Mouse (Mus musculus) heart, embryonic 11.5 days (tissue): Measurements from ENCODE around the gene Edaradd. TPM values are rescaled to one million over a fixed set of nuclear protein-coding genes. Genes with fewer than 3 reads are reported as not detected.

Experiments used
- ATAC-seq: fragments of 200-750 bp; cut with Nextera tagmentation; replicated peaks from 2 replicates; pipeline ENCODE4 v1.8.0; 2017; ENCODE audit warnings: moderate library complexity; ENCODE audit not compliant: insufficient number of reproducible peaks, low FRiP score, low TSS enrichment
- H3K27ac ChIP-seq: fragments of 300-500 bp; sonication (generic); 2 replicates; pipeline ENCODE4 v1.5.1; 2014; ENCODE audit warnings: mild to moderate bottlenecking, low read depth, low read length
- H3K27me3 ChIP-seq: fragments of 300-500 bp; sonication (generic); 2 replicates; pipeline ENCODE4 v1.6.1; 2014; ENCODE audit warnings: mild to moderate bottlenecking, low read length, mixed read lengths; ENCODE audit not compliant: control insufficient read depth, insufficient read depth
- H3K36me3 ChIP-seq: fragments of 300-500 bp; sonication (generic); 2 replicates; pipeline ENCODE4 v1.6.1; 2014; ENCODE audit warnings: mild to moderate bottlenecking, low read length, moderate library complexity, mixed read lengths; ENCODE audit not compliant: control insufficient read depth, insufficient read depth
- H3K4me1 ChIP-seq: fragments of 300-500 bp; sonication (generic); 2 replicates; pipeline ENCODE4 v1.6.1; 2014; ENCODE audit warnings: low read length; ENCODE audit not compliant: control insufficient read depth, insufficient read depth
- H3K4me2 ChIP-seq: fragments of 300-500 bp; sonication (generic); 2 replicates; pipeline ENCODE4 v1.6.1; 2014; ENCODE audit warnings: mild to moderate bottlenecking, moderate library complexity
- H3K4me3 ChIP-seq: fragments of 300-500 bp; sonication (generic); 2 replicates; pipeline ENCODE4 v1.5.1; 2014; ENCODE audit warnings: low read depth, low read length
- H3K9ac ChIP-seq: fragments of 300-500 bp; sonication (generic); 2 replicates; pipeline ENCODE4 v1.6.1; 2014; ENCODE audit warnings: mild to moderate bottlenecking, low read depth, low read length, moderate library complexity
- H3K9me3 ChIP-seq: fragments of 300-500 bp; sonication (generic); replicated peaks from 2 replicates; pipeline ENCODE4 v1.6.1; 2016; ENCODE audit warnings: low read length; ENCODE audit not compliant: control insufficient read depth
- WGBS: fragments of 180-500 bp; shearing (Covaris S2); extraction: QIAGEN DNeasy Blood & Tissue Kit; methylation state at CpG from one replicate; pipeline ENCODE4 v1.1.7; 2014; ENCODE audit not compliant: insufficient replicate concordance; 5-methylcytosine and 5-hydroxymethylcytosine counted together
- polyA plus RNA-seq: library from polyadenylated mRNA; unstranded; fragments of >200 nt; fragmentation: Nextera tagmentation; extraction: Ambion mirVana; gene quantifications from 2 replicates; pipeline ENCODE4 v1.2.1, GENCODE M21; 2014

Edaradd gene
- 0.59 and 0.72 TPM in 2 replicates for polyA plus RNA-seq

DNA sequence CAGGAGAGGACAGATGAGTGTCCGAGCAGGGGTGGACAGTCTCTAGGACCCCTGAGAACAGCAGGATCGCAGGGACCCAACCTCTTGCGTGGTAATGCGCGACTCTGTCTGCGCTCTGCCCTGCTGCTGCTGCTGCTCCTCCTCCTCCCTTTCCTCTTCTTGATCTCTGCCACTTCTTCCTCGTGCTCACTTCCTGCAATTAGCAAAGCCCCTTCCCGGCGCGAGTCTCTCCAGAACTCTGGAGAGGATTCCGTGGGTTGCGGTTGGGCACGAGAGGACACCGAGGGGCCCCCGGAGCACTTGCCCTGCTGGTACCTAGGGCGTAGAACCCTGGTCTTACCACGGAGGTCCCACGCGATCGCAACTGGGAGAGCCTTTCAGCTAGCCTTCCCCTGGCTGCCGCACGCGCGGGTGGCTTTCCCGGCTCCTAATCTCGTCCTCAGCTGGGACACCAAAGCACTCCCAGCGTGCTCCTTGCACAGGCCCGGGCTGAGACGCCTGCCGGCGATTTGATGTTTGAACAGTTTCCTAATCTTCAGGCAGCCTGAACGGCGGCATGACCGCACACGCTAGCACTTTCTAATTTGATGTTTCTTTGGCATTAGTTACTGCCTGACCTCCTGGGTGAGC, at the start of gene Edaradd:
TSS of gene Edaradd (minus strand) at position 484 of the 630 bp plus-strand sequence.
- Histone ChIP-seq H3K27ac (no peak within 1 kb of the TSS), H3K9me3 (no peaks in the 10 kb centered on the region), H3K4me3 (peak within 1 kb of the TSS; percentile 55), H3K36me3 (no peaks in the 10 kb centered on the region), H3K4me2 (peak within 1 kb of the TSS; percentile 92), H3K9ac (peak within 1 kb of the TSS; percentile 62), H3K4me1 (peaks cover 2% of the 10 kb centered on the region; the same call in 1 of the 2 replicates), H3K27me3 (peaks cover 15% of the 10 kb centered on the region)
- peak; percentile 65 for ATAC-seq
- WGBS, result under 1% methylated on average over 35 of the region's 35 CpGs

DNA sequence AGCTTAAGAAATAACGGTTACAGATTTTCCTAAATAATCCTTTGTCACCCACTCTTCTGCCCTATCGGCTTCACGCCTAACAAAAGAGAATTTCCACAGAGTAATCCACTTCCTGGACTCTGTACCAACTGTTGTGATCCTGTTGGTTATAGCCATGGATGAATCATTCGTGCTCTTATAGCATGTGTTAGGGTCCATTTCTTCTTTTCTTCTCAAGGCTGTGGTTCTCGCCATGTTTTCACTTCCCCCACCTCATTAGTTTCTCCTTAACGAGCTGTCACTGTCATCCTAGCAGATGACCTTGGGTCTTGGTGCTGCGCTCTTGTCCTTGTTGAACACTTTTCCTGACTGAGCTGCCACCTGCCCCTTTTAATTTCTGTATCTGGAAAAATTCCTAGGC, 49.5 kb upstream of the Edaradd start:
- Histone ChIP-seq H3K9ac (no peak overlapping the region), H3K27me3 (peaks cover 4% of the 10 kb centered on the region; the same call in 1 of the 2 replicates), H3K9me3 (no peaks in the 10 kb centered on the region), H3K27ac (no peak overlapping the region), H3K4me3 (no peak overlapping the region), H3K4me1 (peaks cover 3% of the 10 kb centered on the region; the same call in 1 of the 2 replicates), H3K4me2 (no peak overlapping the region), H3K36me3 (no peaks in the 10 kb centered on the region)
- 75% methylated on average over 7 of the region's 7 CpGs for WGBS
- ATAC-seq, result no peak

DNA sequence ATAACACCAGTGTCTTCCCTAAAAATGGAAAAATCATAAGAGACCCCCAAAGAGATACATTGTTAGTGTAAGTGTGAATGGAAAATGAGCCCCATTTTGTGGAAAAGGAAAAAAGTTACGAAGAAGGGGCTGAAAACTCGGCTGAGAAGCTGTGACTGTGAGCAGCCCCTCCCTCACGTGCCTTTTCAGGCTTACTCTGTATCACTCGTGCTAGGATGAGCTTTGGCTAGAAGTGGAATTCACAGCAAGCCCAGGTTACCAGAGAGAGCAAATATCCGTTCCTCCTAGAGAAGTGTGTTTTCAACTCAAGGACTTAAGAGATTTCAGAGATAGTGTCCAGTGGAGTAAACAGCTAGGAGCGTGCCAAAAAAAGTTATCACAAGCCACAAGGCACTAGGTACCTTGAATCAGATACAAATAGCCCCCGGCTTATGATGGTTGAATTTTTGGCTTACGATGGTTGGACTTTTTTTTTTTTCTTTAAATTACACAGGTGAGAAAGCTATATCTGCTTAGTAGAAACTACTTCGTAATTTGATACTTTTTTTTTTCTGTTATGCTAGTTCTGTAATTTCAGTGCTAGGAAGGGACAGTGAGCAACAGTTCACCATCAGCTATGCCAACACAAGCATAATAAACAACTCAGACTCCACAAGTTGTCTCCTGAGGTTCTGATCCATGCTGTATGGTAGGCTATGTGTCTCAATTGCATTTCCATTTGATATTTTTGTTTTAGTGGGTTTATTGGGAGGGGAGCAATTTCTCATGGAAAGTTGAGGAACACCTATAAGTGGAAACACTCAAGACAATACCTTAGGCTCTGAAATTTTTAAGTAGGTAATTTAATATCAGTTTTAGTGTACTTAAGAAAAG, 48.6 kb upstream of the Edaradd start:
- H3K27ac ChIP-seq, result no peak overlapping the region
- H3K4me1 ChIP-seq, result peaks cover 3% of the 10 kb centered on the region; the same call in 1 of the 2 replicates
- 59% methylated on average over 9 of the region's 9 CpGs for whole genome bisulfite sequencing
- no peaks in the 10 kb centered on the region for H3K9me3 ChIP-seq
- no peak overlapping the region for H3K9ac ChIP-seq
- H3K4me3 ChIP-seq, result no peak overlapping the region
- H3K27me3 ChIP-seq, result peaks cover 4% of the 10 kb centered on the region; the same call in 1 of the 2 replicates
- no peak overlapping the region for H3K4me2 ChIP-seq
- no peak for ATAC-seq
- H3K36me3 ChIP-seq, result no peaks in the 10 kb centered on the region

DNA sequence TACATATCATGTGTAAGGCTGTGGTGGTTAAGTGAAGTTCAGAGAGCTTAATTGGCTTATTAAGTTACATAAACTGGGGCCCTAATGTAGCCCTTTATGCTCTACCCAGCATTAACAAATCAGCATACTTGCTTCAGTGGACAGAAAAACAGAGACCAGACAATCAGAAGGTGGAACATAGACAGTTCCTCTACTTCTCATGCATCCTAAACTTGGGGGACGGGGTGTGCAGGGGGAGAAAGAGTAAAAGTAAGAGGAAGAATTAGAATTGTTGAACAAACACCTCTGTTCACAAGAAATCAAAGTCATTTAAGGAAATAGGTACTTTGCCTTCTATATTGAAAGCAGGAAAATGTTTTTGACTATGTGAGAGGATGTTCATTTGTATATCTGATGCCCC, 47.7 kb upstream of the Edaradd start:
- H3K27ac ChIP-seq, result no peak overlapping the region
- H3K9me3 ChIP-seq, result no peaks in the 10 kb centered on the region
- no peak overlapping the region for H3K4me3 ChIP-seq
- ATAC-seq, result no peak
- H3K27me3 ChIP-seq, result peaks cover 4% of the 10 kb centered on the region; the same call in 1 of the 2 replicates
- no peaks in the 10 kb centered on the region for H3K36me3 ChIP-seq
- 72% methylated on average over 1 of the region's 1 CpGs for WGBS
- H3K4me2 ChIP-seq, result no peak overlapping the region
- peaks cover 3% of the 10 kb centered on the region; the same call in 1 of the 2 replicates for H3K4me1 ChIP-seq
- H3K9ac ChIP-seq, result no peak overlapping the region

DNA sequence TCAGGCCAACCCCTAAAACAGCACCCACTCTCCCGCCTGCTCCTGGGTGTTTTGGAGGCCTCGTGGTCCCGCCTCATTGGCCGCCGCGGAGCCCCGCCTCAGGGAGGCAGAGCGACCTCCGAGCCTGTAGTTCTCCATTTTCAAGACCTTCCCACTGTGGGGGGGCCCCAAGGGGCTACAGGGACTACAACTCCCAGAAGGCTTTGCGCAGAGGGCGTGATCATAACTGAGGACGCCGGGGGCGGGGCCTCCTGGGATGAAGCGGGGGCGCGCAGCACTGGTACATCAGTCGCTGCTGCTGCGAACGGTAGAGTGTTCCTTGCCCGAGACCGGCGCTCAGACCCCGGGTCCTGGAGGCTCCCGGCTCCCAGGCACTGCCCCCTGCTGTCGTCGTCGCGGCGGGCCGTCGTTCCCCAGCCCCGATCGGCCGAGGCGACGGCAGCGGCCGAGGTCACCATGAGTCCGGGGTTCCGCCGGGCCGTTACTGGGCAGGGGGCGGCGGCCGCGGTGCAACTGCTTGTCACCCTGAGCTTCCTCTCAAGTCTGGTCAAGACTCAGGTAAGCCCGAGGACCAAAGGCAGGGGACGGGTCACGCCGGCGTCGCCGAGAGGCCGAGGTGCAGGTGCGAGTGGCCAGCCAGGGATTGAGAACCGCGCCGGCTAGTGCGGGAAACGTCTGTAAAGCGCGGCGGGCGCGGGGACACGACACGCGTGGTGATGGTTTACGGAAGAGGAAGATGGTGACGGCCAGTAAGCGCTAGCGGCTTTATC, 45.6 kb upstream of the Edaradd start, which contains the start of gene Ero1lb:
TSS of gene Ero1lb (plus strand) at position 254 of the 770 bp plus-strand sequence.
- ATAC-seq, result peak; percentile 99
- under 1% methylated on average over 73 of the region's 73 CpGs for WGBS
- Histone ChIP-seq H3K4me1 (peaks cover 3% of the 10 kb centered on the region; the same call in 1 of the 2 replicates), H3K9ac (peak within 1 kb of the TSS; percentile 74), H3K4me3 (peak within 1 kb of the TSS; percentile 75), H3K9me3 (no peaks in the 10 kb centered on the region), H3K27me3 (peaks cover 4% of the 10 kb centered on the region; the same call in 1 of the 2 replicates), H3K4me2 (peak within 1 kb of the TSS; percentile 83), H3K36me3 (no peaks in the 10 kb centered on the region), H3K27ac (no peak within 1 kb of the TSS)

DNA sequence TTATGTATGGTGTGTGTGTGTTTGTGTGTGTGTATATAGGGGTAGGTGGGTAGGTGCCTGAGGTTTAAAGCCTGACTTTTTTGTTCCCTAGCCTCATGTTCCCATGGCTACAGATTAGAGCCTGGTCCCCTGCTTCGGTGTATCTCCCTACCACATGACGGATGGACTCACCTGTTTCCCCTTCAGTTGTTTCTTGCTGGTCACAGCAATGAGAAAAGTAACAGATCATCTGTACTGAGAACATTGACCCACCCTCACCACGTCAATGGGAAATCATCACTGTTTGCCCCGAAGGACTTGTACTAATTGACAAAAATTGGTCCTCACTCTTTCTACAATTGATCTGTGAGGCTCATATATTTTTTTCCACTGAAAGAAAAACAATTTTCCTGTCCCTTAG, 42.0 kb upstream of the Edaradd start:
- Histone ChIP-seq H3K27me3 (peaks cover 2% of the 10 kb centered on the region; the same call in 1 of the 2 replicates), H3K36me3 (no peaks in the 10 kb centered on the region), H3K27ac (no peak overlapping the region), H3K4me2 (no peak overlapping the region), H3K9ac (no peak overlapping the region), H3K4me3 (no peak overlapping the region), H3K9me3 (no peaks in the 10 kb centered on the region), H3K4me1 (peaks cover 3% of the 10 kb centered on the region; the same call in 1 of the 2 replicates)
- ATAC-seq, result no peak
- 68% methylated on average over 4 of the region's 4 CpGs for WGBS

DNA sequence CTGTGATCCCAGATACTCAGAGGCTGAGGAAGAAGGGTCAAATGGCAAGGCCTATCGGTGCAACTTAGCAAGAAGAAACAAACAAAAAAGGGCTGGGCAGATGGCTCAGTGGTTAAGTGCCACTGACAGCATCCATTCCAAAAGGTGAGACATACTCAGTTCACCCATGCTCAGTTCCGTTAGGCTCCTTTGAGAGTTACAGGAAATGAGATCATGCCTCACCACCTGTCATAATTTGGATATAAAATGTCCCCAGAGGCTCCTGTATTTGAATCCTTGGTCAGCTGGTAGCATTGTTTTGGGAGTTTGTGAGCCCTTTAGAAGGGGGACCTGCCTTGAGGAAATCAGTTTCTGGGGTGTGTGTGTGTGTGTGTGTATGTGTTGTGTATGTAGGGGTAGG, 41.5 kb upstream of the Edaradd start:
- H3K4me2 ChIP-seq, result no peak overlapping the region
- H3K36me3 ChIP-seq, result no peaks in the 10 kb centered on the region
- no peaks in the 10 kb centered on the region for H3K27me3 ChIP-seq
- H3K4me3 ChIP-seq, result no peak overlapping the region
- H3K4me1 ChIP-seq, result peaks cover 3% of the 10 kb centered on the region; the same call in 1 of the 2 replicates
- no peak overlapping the region for H3K27ac ChIP-seq
- 62% methylated on average over 2 of the region's 2 CpGs for WGBS
- no peaks in the 10 kb centered on the region for H3K9me3 ChIP-seq
- H3K9ac ChIP-seq, result no peak overlapping the region
- no peak for ATAC-seq
